Mouse (Mus musculus) heart, embryonic 11.5 days (tissue): ENCODE measurements around the gene Lsm10. TPM values are rescaled to one million over a fixed set of nuclear protein-coding genes. Genes with fewer than 3 reads are reported as not detected.

ENCODE experiments used
- ATAC-seq: fragments of 200-750 bp; cut with Nextera tagmentation; replicated peaks from 2 replicates; pipeline ENCODE4 v1.8.0; 2017; ENCODE audit warnings: moderate library complexity; ENCODE audit not compliant: insufficient number of reproducible peaks, low FRiP score, low TSS enrichment
- H3K27ac ChIP-seq: fragments of 300-500 bp; sonication (generic); 2 replicates; pipeline ENCODE4 v1.5.1; 2014; ENCODE audit warnings: mild to moderate bottlenecking, low read depth, low read length
- H3K27me3 ChIP-seq: fragments of 300-500 bp; sonication (generic); 2 replicates; pipeline ENCODE4 v1.6.1; 2014; ENCODE audit warnings: mild to moderate bottlenecking, low read length, mixed read lengths; ENCODE audit not compliant: control insufficient read depth, insufficient read depth
- H3K36me3 ChIP-seq: fragments of 300-500 bp; sonication (generic); 2 replicates; pipeline ENCODE4 v1.6.1; 2014; ENCODE audit warnings: mild to moderate bottlenecking, low read length, moderate library complexity, mixed read lengths; ENCODE audit not compliant: control insufficient read depth, insufficient read depth
- H3K4me1 ChIP-seq: fragments of 300-500 bp; sonication (generic); 2 replicates; pipeline ENCODE4 v1.6.1; 2014; ENCODE audit warnings: low read length; ENCODE audit not compliant: control insufficient read depth, insufficient read depth
- H3K4me2 ChIP-seq: fragments of 300-500 bp; sonication (generic); 2 replicates; pipeline ENCODE4 v1.6.1; 2014; ENCODE audit warnings: mild to moderate bottlenecking, moderate library complexity
- H3K4me3 ChIP-seq: fragments of 300-500 bp; sonication (generic); 2 replicates; pipeline ENCODE4 v1.5.1; 2014; ENCODE audit warnings: low read depth, low read length
- H3K9ac ChIP-seq: fragments of 300-500 bp; sonication (generic); 2 replicates; pipeline ENCODE4 v1.6.1; 2014; ENCODE audit warnings: mild to moderate bottlenecking, low read depth, low read length, moderate library complexity
- H3K9me3 ChIP-seq: fragments of 300-500 bp; sonication (generic); replicated peaks from 2 replicates; pipeline ENCODE4 v1.6.1; 2016; ENCODE audit warnings: low read length; ENCODE audit not compliant: control insufficient read depth
- WGBS: fragments of 180-500 bp; shearing (Covaris S2); extraction: QIAGEN DNeasy Blood & Tissue Kit; methylation state at CpG from one replicate; pipeline ENCODE4 v1.1.7; 2014; ENCODE audit not compliant: insufficient replicate concordance; 5-methylcytosine and 5-hydroxymethylcytosine counted together
- polyA plus RNA-seq: library from polyadenylated mRNA; unstranded; fragments of >200 nt; fragmentation: Nextera tagmentation; extraction: Ambion mirVana; gene quantifications from 2 replicates; pipeline ENCODE4 v1.2.1, GENCODE M21; 2014

Lsm10 gene
- polyA plus RNA-seq, 1 experiment from 2014 or later: 42.8 TPM

DNA sequence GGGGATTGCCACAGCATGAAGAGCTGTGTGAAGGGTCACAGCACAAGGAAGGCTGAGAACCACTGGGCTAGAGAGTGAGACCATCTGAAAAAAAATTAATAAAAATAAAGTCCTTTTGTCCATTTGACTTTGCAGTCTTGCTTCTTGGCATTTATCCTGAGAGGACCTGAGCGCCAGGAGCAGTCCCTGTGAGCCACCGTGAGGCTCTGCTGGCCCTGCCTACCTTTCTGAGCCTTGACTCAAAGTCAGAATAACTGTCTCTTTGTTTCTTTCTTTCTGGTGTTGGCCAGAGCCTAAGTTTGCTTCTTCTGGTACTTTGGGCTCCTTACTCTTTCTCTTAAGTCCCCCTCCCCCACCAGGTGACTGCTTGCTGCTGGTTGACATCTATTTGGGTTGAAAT lies 24.1 kb downstream of the Lsm10 start:
- no peaks in the 10 kb centered on the region for H3K4me1 ChIP-seq
- peaks cover 4% of the 10 kb centered on the region; the same call in 1 of the 2 replicates for H3K9me3 ChIP-seq
- H3K9ac ChIP-seq: no peak overlapping the region
- no peaks in the 10 kb centered on the region for H3K27me3 ChIP-seq
- 89% methylated on average over 2 of the region's 2 CpGs for WGBS
- H3K4me2 ChIP-seq: no peak overlapping the region
- ATAC-seq: no peak
- no peak overlapping the region for H3K27ac ChIP-seq
- H3K36me3 ChIP-seq: peaks cover 14% of the 10 kb centered on the region
- H3K4me3 ChIP-seq: no peak overlapping the region

DNA sequence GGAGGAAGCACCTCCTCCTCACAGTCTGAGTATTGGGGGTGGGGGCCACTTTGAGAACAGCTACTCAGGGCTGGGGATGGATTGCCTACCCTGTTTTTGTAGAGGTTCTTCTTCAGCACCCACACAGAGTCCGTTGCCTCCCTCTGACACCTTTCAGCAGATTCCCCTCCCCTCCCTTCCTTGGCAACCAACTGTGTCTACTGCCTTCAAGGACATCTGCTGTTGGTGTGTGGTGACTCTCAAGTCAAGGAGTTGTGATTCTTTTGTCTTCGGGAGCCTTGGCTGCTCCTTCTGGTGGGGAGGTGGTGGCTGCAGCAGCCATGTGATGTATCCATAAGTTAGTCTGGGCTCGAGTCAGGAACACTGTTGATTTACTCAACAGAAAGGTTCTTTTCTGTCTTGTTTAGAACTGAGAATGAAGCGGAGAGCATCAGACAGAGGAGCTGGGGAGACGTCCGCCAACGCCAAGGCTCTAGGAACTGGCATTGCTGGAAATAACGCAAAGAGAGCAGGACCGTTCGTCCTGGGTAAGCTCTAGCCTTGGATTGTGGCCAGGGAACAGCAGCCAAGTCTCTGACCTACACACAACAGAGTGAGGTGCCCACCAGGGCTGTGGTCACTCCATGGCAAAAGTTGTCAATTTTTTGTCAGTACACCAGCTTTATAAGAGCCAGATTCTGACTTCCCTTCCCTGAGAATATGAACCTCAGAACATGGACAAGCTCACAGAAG lies 27.1 kb downstream of the Lsm10 start:
- H3K9me3 ChIP-seq: peaks cover 4% of the 10 kb centered on the region; the same call in 1 of the 2 replicates
- no peaks in the 10 kb centered on the region for H3K4me1 ChIP-seq
- WGBS: 84% methylated on average over 10 of the region's 10 CpGs
- no peaks in the 10 kb centered on the region for H3K27me3 ChIP-seq
- ATAC-seq: 0 out of 2 replicates have a peak, but pooled peaks have one; percentile 18
- no peak overlapping the region for H3K27ac ChIP-seq
- peaks cover 22% of the 10 kb centered on the region for H3K36me3 ChIP-seq
- H3K4me2 ChIP-seq: no peak overlapping the region
- H3K9ac ChIP-seq: no peak overlapping the region
- no peak overlapping the region for H3K4me3 ChIP-seq

DNA sequence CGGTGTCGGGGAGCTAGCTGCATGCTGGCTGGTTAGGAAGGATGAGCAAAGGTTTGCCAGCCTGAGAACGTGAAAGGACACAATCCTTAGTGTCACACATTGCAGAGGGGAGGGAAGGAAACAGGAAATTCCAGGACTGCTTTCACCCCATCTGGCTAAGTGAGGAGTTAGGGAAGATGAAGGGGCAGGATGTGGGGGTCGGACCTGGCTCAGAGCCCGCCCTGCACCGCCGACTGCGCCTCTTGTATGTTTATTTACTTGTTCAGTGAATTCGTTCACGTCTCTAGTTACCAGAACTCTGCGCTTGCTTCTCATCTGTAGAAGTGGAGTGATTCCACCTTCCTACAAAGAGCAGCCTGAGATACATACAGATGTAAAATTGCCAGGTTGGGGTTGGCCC lies 34.1 kb downstream of the Lsm10 start:
- Histone ChIP-seq H3K4me3 (no peak overlapping the region), H3K27ac (peak overlapping the region; percentile 73), H3K4me1 (peaks cover 27% of the 10 kb centered on the region), H3K9me3 (no peaks in the 10 kb centered on the region), H3K9ac (no peak overlapping the region), H3K4me2 (no peak overlapping the region; the same call in 1 of the 2 replicates), H3K36me3 (peaks cover 16% of the 10 kb centered on the region), H3K27me3 (no peaks in the 10 kb centered on the region)
- ATAC-seq: no peak
- 48% methylated on average over 11 of the region's 11 CpGs for WGBS

DNA sequence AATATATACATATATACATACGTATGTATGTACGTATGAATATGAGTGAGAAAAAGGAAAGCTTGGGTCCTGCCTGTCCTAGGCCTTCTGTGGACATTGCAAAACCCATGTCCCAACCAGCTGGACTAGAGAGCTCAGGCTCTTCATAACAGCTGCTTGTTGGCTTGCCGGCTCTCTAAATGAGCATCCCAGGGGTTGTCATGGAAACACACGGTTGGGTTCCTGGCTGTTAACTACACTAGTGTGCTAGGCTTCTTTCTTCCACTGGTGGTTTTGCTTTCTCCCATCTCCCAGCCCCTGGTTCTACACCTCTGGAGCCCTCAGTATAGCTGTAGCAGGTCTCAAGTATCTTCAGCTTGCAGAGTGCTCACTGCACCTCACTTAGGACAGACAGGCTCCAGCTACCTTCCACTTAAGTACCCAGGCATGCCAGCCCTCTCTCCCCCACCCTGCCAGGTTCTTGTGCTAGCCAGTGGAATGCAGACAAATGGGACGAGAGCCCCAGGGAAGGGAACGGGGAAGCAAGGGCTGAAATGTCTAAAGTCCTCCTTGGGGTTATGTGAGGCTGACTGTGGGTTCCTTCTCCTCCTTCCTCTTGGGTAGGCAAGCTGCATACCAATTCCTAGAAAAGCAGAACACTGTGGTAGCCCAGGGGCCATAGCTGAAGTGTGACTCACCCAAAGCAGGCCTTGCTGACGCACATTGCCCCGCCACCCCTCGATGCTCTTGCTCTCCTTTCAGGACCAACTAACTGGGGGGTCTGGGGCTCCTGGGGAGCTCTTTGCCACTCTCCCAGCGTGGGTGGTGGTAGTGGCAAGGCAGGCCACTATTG lies 35.1 kb downstream of the Lsm10 start:
- Histone ChIP-seq H3K27ac (peak overlapping the region; percentile 57), H3K9me3 (no peaks in the 10 kb centered on the region), H3K4me2 (no peak overlapping the region; the same call in 1 of the 2 replicates), H3K36me3 (peaks cover 18% of the 10 kb centered on the region), H3K9ac (no peak overlapping the region), H3K4me1 (peaks cover 27% of the 10 kb centered on the region), H3K4me3 (no peak overlapping the region), H3K27me3 (no peaks in the 10 kb centered on the region)
- no peak for ATAC-seq
- WGBS: 54% methylated on average over 10 of the region's 10 CpGs

DNA sequence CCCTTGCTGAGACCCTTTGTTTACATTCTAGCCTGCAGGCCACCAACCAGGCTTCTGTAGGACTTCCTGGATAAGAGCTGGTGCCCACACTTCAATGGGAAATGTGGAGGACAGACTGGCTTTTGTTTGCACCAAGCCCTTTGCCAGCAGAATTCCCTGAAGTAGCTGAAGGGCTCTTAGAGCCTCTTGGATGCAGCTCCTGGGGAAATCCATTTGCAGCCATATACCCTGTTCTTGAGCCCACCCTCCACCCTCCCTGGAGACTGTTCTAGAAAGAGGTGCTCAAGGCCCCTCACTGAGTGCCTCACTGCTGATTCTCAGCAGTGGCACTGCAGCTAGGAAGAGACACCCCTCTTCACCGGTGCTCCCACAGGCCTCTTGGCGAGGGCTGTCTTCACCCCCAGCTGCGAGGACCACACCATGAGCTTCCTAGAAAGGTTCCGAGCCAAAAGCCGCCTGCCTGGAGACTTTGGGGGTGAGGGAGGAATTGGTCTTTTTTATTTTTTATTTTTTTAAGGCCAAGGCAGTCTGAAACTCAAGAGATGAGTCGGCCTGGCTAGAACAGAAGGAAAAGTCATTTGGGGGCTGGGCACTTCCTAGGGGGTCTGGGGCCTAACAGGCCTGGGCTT lies 36.3 kb downstream of the Lsm10 start:
- no peak overlapping the region; the same call in 1 of the 2 replicates for H3K27ac ChIP-seq
- H3K36me3 ChIP-seq: peaks cover 19% of the 10 kb centered on the region
- H3K4me3 ChIP-seq: no peak overlapping the region
- H3K4me2 ChIP-seq: no peak overlapping the region
- peaks cover 27% of the 10 kb centered on the region for H3K4me1 ChIP-seq
- H3K9me3 ChIP-seq: no peaks in the 10 kb centered on the region
- no peak for ATAC-seq
- 80% methylated on average over 6 of the region's 6 CpGs for WGBS
- no peaks in the 10 kb centered on the region for H3K27me3 ChIP-seq
- H3K9ac ChIP-seq: no peak overlapping the region

DNA sequence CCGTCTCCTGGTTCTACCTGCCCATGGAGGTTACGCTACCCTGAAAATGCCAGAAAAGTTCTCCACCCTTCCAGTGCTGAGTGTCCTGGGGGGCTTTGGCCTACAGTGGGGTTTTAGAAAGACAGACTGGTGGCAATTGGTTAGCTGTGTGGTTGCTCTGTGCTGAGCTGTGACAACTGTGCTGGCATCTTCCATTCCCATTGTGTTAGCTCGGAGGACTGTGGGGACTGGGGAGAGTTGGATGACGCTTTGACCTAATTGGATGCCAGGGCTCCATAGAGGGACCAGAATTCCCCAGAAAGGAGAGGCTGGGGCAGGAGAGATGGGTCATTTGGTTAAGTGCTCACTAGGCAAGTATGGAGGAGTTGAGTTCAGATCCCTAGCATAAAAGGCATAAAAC lies 37.8 kb downstream of the Lsm10 start:
- no peak overlapping the region for H3K27ac ChIP-seq
- 89% methylated on average over 4 of the region's 4 CpGs for WGBS
- H3K9ac ChIP-seq: no peak overlapping the region
- peaks cover 27% of the 10 kb centered on the region for H3K4me1 ChIP-seq
- H3K4me3 ChIP-seq: no peak overlapping the region
- no peaks in the 10 kb centered on the region for H3K9me3 ChIP-seq
- H3K27me3 ChIP-seq: no peaks in the 10 kb centered on the region
- no peak for ATAC-seq
- no peak overlapping the region for H3K4me2 ChIP-seq
- peaks cover 29% of the 10 kb centered on the region for H3K36me3 ChIP-seq

DNA sequence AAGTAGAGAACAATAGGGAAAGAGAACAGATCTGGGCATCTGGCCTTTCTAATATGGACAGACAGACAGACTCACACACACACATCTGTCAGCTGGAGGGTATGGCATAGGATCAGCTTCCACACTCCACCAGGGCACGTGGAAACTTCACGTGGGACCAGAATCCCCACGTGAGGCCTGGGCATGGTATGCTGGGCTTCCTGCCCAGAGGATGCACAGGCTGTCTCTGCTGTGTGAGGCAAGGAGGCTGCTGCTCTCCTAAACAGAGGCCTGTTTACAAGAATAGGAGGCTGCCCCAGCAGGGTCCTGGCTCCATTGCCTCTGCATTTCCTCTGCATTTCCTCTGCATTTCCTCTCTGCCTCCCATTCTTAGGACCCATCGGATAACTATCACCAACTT lies 38.2 kb downstream of the Lsm10 start:
- no peak overlapping the region for H3K4me2 ChIP-seq
- H3K36me3 ChIP-seq: peaks cover 33% of the 10 kb centered on the region
- H3K27me3 ChIP-seq: no peaks in the 10 kb centered on the region
- no peak overlapping the region for H3K4me3 ChIP-seq
- H3K27ac ChIP-seq: no peak overlapping the region
- H3K9ac ChIP-seq: no peak overlapping the region
- peaks cover 27% of the 10 kb centered on the region for H3K4me1 ChIP-seq
- ATAC-seq: no peak
- no peaks in the 10 kb centered on the region for H3K9me3 ChIP-seq
- WGBS: 74% methylated on average over 4 of the region's 4 CpGs

DNA sequence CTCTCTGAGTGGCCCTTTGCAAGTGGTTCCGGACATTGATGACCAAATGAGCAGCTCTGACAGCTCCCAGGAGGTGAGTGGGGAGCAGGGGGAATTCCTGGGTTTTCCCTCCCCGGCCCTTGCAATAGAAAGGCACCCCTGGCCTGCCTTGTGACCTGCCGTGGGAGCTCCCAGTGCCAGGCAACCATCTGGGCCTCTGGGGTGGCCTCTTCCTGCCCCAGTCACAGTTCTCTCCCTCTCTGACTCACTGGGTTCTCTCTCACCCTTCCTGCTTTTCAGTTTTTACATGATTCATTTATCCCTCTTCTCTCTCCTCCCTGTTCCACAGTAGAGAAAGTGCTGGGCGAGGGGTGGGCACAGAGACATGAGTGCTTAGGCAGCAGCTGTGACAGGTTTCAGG lies 41.4 kb downstream of the Lsm10 start:
- H3K36me3 ChIP-seq: peaks cover 35% of the 10 kb centered on the region
- no peak overlapping the region for H3K27ac ChIP-seq
- ATAC-seq: no peak
- no peak overlapping the region for H3K4me3 ChIP-seq
- H3K9me3 ChIP-seq: no peaks in the 10 kb centered on the region
- peaks cover 9% of the 10 kb centered on the region for H3K4me1 ChIP-seq
- no peaks in the 10 kb centered on the region for H3K27me3 ChIP-seq
- no peak overlapping the region for H3K9ac ChIP-seq
- WGBS: 77% methylated on average over 4 of the region's 4 CpGs
- no peak overlapping the region for H3K4me2 ChIP-seq
